Mouse (Mus musculus): ENCODE data around the gene Gcdh. TPM values are rescaled to one million over a fixed set of nuclear protein-coding genes. Genes with fewer than 3 reads are reported as not detected.

Gene Gcdh
- polyA plus RNA-seq, 1 experiment from 2014 or later: 35.5 TPM

- H3K4me3 ChIP-seq: peak within 1 kb of the TSS; percentile 66
- no peaks in the 10 kb centered on the region for H3K9me3 ChIP-seq (replicated peaks)
- WGBS: 39% methylated on average over 3 of the region's 3 CpGs
- H3K4me1 ChIP-seq (replicated peaks): peaks cover 7% of the 10 kb centered on the region; the same call in 1 of the 2 replicates
- H3K27ac ChIP-seq (ENCODE audit: poor library complexity, severe bottlenecking): peak within 1 kb of the TSS; percentile 63
- peak within 1 kb of the TSS; percentile 78 for H3K9ac ChIP-seq
- H3K4me2 ChIP-seq: peak within 1 kb of the TSS; percentile 97
- H3K27me3 ChIP-seq (replicated peaks): peaks cover 24% of the 10 kb centered on the region
- peak; percentile 66 for ATAC-seq (ENCODE audit: insufficient number of reproducible peaks, low FRiP score)
- no peaks in the 10 kb centered on the region for H3K36me3 ChIP-seq
These were observed 8.0 kb upstream of the Gcdh start, which contains the start of gene Klf1 for GRCm38 (mm10) chr8:84901752-84902151. Gene Klf1 (plus strand): TSS chr8:84901928.

GRCm38 (mm10) chr8:84901071-84901470 lies 7.3 kb upstream of the Gcdh start:
- Histone ChIP-seq H3K4me3 (peak overlapping the region; percentile 2; the same call in 1 of the 2 replicates), H3K9ac (no peak overlapping the region), H3K4me2 (peak overlapping the region; percentile 43), H3K27ac (ENCODE audit: poor library complexity, severe bottlenecking) (peak overlapping the region; percentile 63), H3K27me3 (replicated peaks) (peaks cover 24% of the 10 kb centered on the region), H3K4me1 (replicated peaks) (peaks cover 7% of the 10 kb centered on the region; the same call in 1 of the 2 replicates), H3K36me3 (no peaks in the 10 kb centered on the region), H3K9me3 (replicated peaks) (no peaks in the 10 kb centered on the region)
- WGBS: 21% methylated on average over 4 of the region's 4 CpGs
- ATAC-seq (ENCODE audit: insufficient number of reproducible peaks, low FRiP score): peak; percentile 51; the same call in 1 of the 2 replicates

GRCm38 (mm10) chr8:84895963-84896362 lies 2.2 kb upstream of the Gcdh start:
- H3K9me3 ChIP-seq (replicated peaks): no peaks in the 10 kb centered on the region
- no peak overlapping the region for H3K4me3 ChIP-seq
- peaks cover 9% of the 10 kb centered on the region for H3K27me3 ChIP-seq (replicated peaks)
- no peak overlapping the region for H3K27ac ChIP-seq (ENCODE audit: poor library complexity, severe bottlenecking)
- no peak overlapping the region for H3K9ac ChIP-seq
- no peak for ATAC-seq (ENCODE audit: insufficient number of reproducible peaks, low FRiP score)
- H3K36me3 ChIP-seq: peaks cover 4% of the 10 kb centered on the region; the same call in 1 of the 2 replicates
- 87% methylated on average over 5 of the region's 5 CpGs for WGBS
- H3K4me2 ChIP-seq: no peak overlapping the region
- peaks cover 13% of the 10 kb centered on the region for H3K4me1 ChIP-seq (replicated peaks)

GRCm38 (mm10) chr8:84892993-84893708 lies 570 bp downstream of the Gcdh start:
- H3K4me2 ChIP-seq: peak overlapping the region; percentile 94
- no peaks in the 10 kb centered on the region for H3K27me3 ChIP-seq (replicated peaks)
- WGBS: 11% methylated on average over 31 of the region's 31 CpGs
- H3K27ac ChIP-seq (ENCODE audit: poor library complexity, severe bottlenecking): no peak overlapping the region
- H3K36me3 ChIP-seq: peaks cover 23% of the 10 kb centered on the region
- H3K4me3 ChIP-seq: peak overlapping the region; percentile 85
- H3K9me3 ChIP-seq (replicated peaks): no peaks in the 10 kb centered on the region
- H3K4me1 ChIP-seq (replicated peaks): peaks cover 13% of the 10 kb centered on the region
- peak; percentile 17 for ATAC-seq (ENCODE audit: insufficient number of reproducible peaks, low FRiP score)
- peak overlapping the region; percentile 82 for H3K9ac ChIP-seq

GRCm38 (mm10) chr8:84889141-84889540 lies 4.6 kb downstream of the Gcdh start:
- peaks cover 10% of the 10 kb centered on the region for H3K4me1 ChIP-seq (replicated peaks)

GRCm38 (mm10) chr8:84888280-84888679 lies 5.4 kb downstream of the Gcdh start:
- peaks cover 10% of the 10 kb centered on the region for H3K4me1 ChIP-seq (replicated peaks)
- no peaks in the 10 kb centered on the region for H3K9me3 ChIP-seq (replicated peaks)
- H3K27me3 ChIP-seq (replicated peaks): no peaks in the 10 kb centered on the region
- no peak for ATAC-seq (ENCODE audit: insufficient number of reproducible peaks, low FRiP score)
- WGBS: 97% methylated on average over 3 of the region's 3 CpGs
- peaks cover 49% of the 10 kb centered on the region for H3K36me3 ChIP-seq
- no peak overlapping the region for H3K4me2 ChIP-seq
- no peak overlapping the region for H3K9ac ChIP-seq
- H3K4me3 ChIP-seq: no peak overlapping the region
- H3K27ac ChIP-seq (ENCODE audit: poor library complexity, severe bottlenecking): no peak overlapping the region

More at GRCm38 (mm10) chr8:84889141-84889540, 4.6 kb downstream of the Gcdh start:
- Histone ChIP-seq H3K4me2 (no peak overlapping the region), H3K36me3 (peaks cover 49% of the 10 kb centered on the region), H3K9ac (no peak overlapping the region), H3K27me3 (replicated peaks) (no peaks in the 10 kb centered on the region), H3K27ac (ENCODE audit: poor library complexity, severe bottlenecking) (no peak overlapping the region), H3K9me3 (replicated peaks) (no peaks in the 10 kb centered on the region), H3K4me3 (no peak overlapping the region)
- WGBS: 88% methylated on average over 1 of the region's 1 CpGs
- no peak for ATAC-seq (ENCODE audit: insufficient number of reproducible peaks, low FRiP score)

- Histone ChIP-seq H3K4me2 (no peak overlapping the region), H3K4me1 (replicated peaks) (no peaks in the 10 kb centered on the region), H3K27ac (ENCODE audit: poor library complexity, severe bottlenecking) (no peak overlapping the region), H3K9me3 (replicated peaks) (no peaks in the 10 kb centered on the region), H3K4me3 (no peak overlapping the region), H3K9ac (no peak overlapping the region), H3K36me3 (peaks cover 40% of the 10 kb centered on the region), H3K27me3 (replicated peaks) (no peaks in the 10 kb centered on the region)
- 80% methylated on average over 4 of the region's 4 CpGs for WGBS
- no peak for ATAC-seq (ENCODE audit: insufficient number of reproducible peaks, low FRiP score)
These were observed 9.0 kb downstream of the Gcdh start for GRCm38 (mm10) chr8:84884728-84885127.

- no peak overlapping the region for H3K4me3 ChIP-seq
- no peaks in the 10 kb centered on the region for H3K36me3 ChIP-seq
- H3K9me3 ChIP-seq (replicated peaks): no peaks in the 10 kb centered on the region
- WGBS: 65% methylated on average over 1 of the region's 1 CpGs
- H3K4me1 ChIP-seq (replicated peaks): no peaks in the 10 kb centered on the region
- H3K9ac ChIP-seq: no peak overlapping the region
- H3K27me3 ChIP-seq (replicated peaks): no peaks in the 10 kb centered on the region
- no peak overlapping the region for H3K27ac ChIP-seq (ENCODE audit: poor library complexity, severe bottlenecking)
- H3K4me2 ChIP-seq: no peak overlapping the region
- no peak for ATAC-seq (ENCODE audit: insufficient number of reproducible peaks, low FRiP score)
These were observed 14.8 kb downstream of the Gcdh start for GRCm38 (mm10) chr8:84878915-84879314.

GRCm38 (mm10) chr8:84877297-84878035 lies 16.3 kb downstream of the Gcdh start:
- no peak for ATAC-seq (ENCODE audit: insufficient number of reproducible peaks, low FRiP score)
- Histone ChIP-seq H3K27ac (ENCODE audit: poor library complexity, severe bottlenecking) (no peak overlapping the region), H3K4me1 (replicated peaks) (peaks cover 6% of the 10 kb centered on the region), H3K9me3 (replicated peaks) (no peaks in the 10 kb centered on the region), H3K9ac (no peak overlapping the region), H3K36me3 (no peaks in the 10 kb centered on the region), H3K27me3 (replicated peaks) (peaks cover 4% of the 10 kb centered on the region; the same call in 1 of the 2 replicates), H3K4me3 (no peak overlapping the region), H3K4me2 (no peak overlapping the region)
- 73% methylated on average over 3 of the region's 3 CpGs for WGBS

- Histone ChIP-seq H3K4me1 (replicated peaks) (peaks cover 15% of the 10 kb centered on the region), H3K36me3 (peaks cover 8% of the 10 kb centered on the region), H3K4me3 (no peak overlapping the region), H3K9me3 (replicated peaks) (no peaks in the 10 kb centered on the region), H3K27ac (ENCODE audit: poor library complexity, severe bottlenecking) (no peak overlapping the region), H3K9ac (no peak overlapping the region), H3K27me3 (replicated peaks) (peaks cover 4% of the 10 kb centered on the region; the same call in 1 of the 2 replicates), H3K4me2 (no peak overlapping the region)
- no peak for ATAC-seq (ENCODE audit: insufficient number of reproducible peaks, low FRiP score)
- WGBS: 81% methylated on average over 3 of the region's 3 CpGs
These were observed 19.4 kb downstream of the Gcdh start for GRCm38 (mm10) chr8:84874339-84874738.

GRCm38 (mm10) chr8:84873016-84873415 lies 20.7 kb downstream of the Gcdh start:
- Histone ChIP-seq H3K4me1 (replicated peaks) (peaks cover 15% of the 10 kb centered on the region), H3K36me3 (peaks cover 21% of the 10 kb centered on the region), H3K4me2 (peak overlapping the region; percentile 95), H3K27ac (ENCODE audit: poor library complexity, severe bottlenecking) (no peak overlapping the region), H3K9me3 (replicated peaks) (no peaks in the 10 kb centered on the region), H3K9ac (peak overlapping the region; percentile 70; the same call in 1 of the 2 replicates), H3K27me3 (replicated peaks) (peaks cover 4% of the 10 kb centered on the region; the same call in 1 of the 2 replicates), H3K4me3 (peak overlapping the region; percentile 52)
- ATAC-seq (ENCODE audit: insufficient number of reproducible peaks, low FRiP score): no peak
- WGBS: 77% methylated on average over 4 of the region's 4 CpGs

All from heart, embryonic 12.5 days (tissue).